Mouse (Mus musculus): ENCODE data around the gene Wdfy1.

The Wdfy1 gene

GRCm38 (mm10) chr1:79711147-79712126, 64.5 kb downstream of the Wdfy1 start:
- no peak for DNase-seq (ENCODE audit: low read depth)

- DNase-seq (ENCODE audit: low read depth) = no peak
Measured at GRCm38 (mm10) chr1:79710678-79711077, 65.3 kb downstream of the Wdfy1 start.

- no peak for DNase-seq (ENCODE audit: low read depth)
Measured at GRCm38 (mm10) chr1:79710216-79710615, 65.7 kb downstream of the Wdfy1 start.

- DNase-seq (ENCODE audit: low read depth) = no peak
Measured at GRCm38 (mm10) chr1:79707383-79707782, 68.6 kb downstream of the Wdfy1 start.

GRCm38 (mm10) chr1:79706707-79707106, 69.2 kb downstream of the Wdfy1 start:
- no peak for DNase-seq (ENCODE audit: low read depth)

- no peak for DNase-seq (ENCODE audit: low read depth)
Measured at GRCm38 (mm10) chr1:79704672-79705071, 71.3 kb downstream of the Wdfy1 start.

GRCm38 (mm10) chr1:79703520-79703919, 72.4 kb downstream of the Wdfy1 start:
- DNase-seq (ENCODE audit: low read depth) = no peak

- no peak for DNase-seq (ENCODE audit: low read depth)
Measured at GRCm38 (mm10) chr1:79698506-79698905, 77.4 kb downstream of the Wdfy1 start.

GRCm38 (mm10) chr1:79697382-79697781, 78.6 kb downstream of the Wdfy1 start:
- no peak for DNase-seq (ENCODE audit: low read depth)

GRCm38 (mm10) chr1:79696933-79697332, 79.0 kb downstream of the Wdfy1 start:
- DNase-seq (ENCODE audit: low read depth) = no peak

GRCm38 (mm10) chr1:79692482-79692881, 83.5 kb downstream of the Wdfy1 start:
- no peak for DNase-seq (ENCODE audit: low read depth)

GRCm38 (mm10) chr1:79687254-79687653, 88.7 kb downstream of the Wdfy1 start:
- no peak for DNase-seq (ENCODE audit: low read depth)

- DNase-seq (ENCODE audit: low read depth) = no peak
Measured at GRCm38 (mm10) chr1:79684027-79684426, 91.9 kb downstream of the Wdfy1 start.

- DNase-seq (ENCODE audit: low read depth) = no peak
Measured at GRCm38 (mm10) chr1:79682936-79683335, 93.0 kb downstream of the Wdfy1 start.

- DNase-seq (ENCODE audit: low read depth) = no peak
Measured at GRCm38 (mm10) chr1:79680777-79681176, 95.2 kb downstream of the Wdfy1 start.

- no peak for DNase-seq (ENCODE audit: low read depth)
Measured at GRCm38 (mm10) chr1:79678117-79678684, 97.7 kb downstream of the Wdfy1 start.

GRCm38 (mm10) chr1:79675716-79676115, 100.2 kb downstream of the Wdfy1 start:
- DNase-seq (ENCODE audit: low read depth) = no peak

- DNase-seq (ENCODE audit: low read depth) = no peak
Measured at GRCm38 (mm10) chr1:79671543-79672337, 104.2 kb downstream of the Wdfy1 start, which contains the start of gene Ap1s3. Ap1s3 (minus strand) TSS chr1:79671972.

GRCm38 (mm10) chr1:79671196-79671542, 104.8 kb downstream of the Wdfy1 start:
- DNase-seq (ENCODE audit: low read depth) = no peak

- no peak for DNase-seq (ENCODE audit: low read depth)
Measured at GRCm38 (mm10) chr1:79669419-79669974, 106.4 kb downstream of the Wdfy1 start.

GRCm38 (mm10) chr1:79664911-79665310, 111.0 kb downstream of the Wdfy1 start:
- no peak for DNase-seq (ENCODE audit: low read depth)

- DNase-seq (ENCODE audit: low read depth) = no peak
Measured at GRCm38 (mm10) chr1:79659598-79659997, 116.3 kb downstream of the Wdfy1 start.
